Mouse (Mus musculus): ENCODE measurements at regions not wholly inside any gene's neighbourhood (a gene's known extent, or its start where the extent isn't known, plus 50 kb on each side); places are given as distances from the start of the nearest gene placed in this dataset.

GRCm38 (mm10) chr2:46443686-46444180 lies 1326.5 kb upstream of the Zeb2 start:
- no peak overlapping the region for H3K4me3 ChIP-seq (replicated peaks; ENCODE audit: low read length)
- H3K9me3 ChIP-seq (ENCODE audit: control insufficient read depth, low read length) = no peaks in the 10 kb centered on the region
- peaks cover 6% of the 10 kb centered on the region for H3K4me1 ChIP-seq (replicated peaks; ENCODE audit: control insufficient read depth, insufficient read depth, low read length)
- no peak overlapping the region; the same call in 1 of the 2 replicates for H3K9ac ChIP-seq (replicated peaks; ENCODE audit: low read depth, low read length)
- WGBS = 12% methylated on average over 5 of the region's 5 CpGs
- ATAC-seq = peak; percentile 82
- H3K27me3 ChIP-seq (replicated peaks; ENCODE audit: control insufficient read depth, insufficient read depth, low read length) = no peaks in the 10 kb centered on the region
- H3K27ac ChIP-seq (ENCODE audit: low read length) = no peak overlapping the region
- H3K36me3 ChIP-seq (ENCODE audit: control insufficient read depth, insufficient read depth) = no peaks in the 10 kb centered on the region
- peak overlapping the region; percentile 4; the same call in 1 of the 2 replicates for H3K4me2 ChIP-seq (ENCODE audit: low read length)

- 38% methylated on average over 6 of the region's 6 CpGs for WGBS
- Histone ChIP-seq H3K36me3 (ENCODE audit: control insufficient read depth, insufficient read depth) (no peaks in the 10 kb centered on the region), H3K4me3 (replicated peaks; ENCODE audit: low read length) (no peak overlapping the region), H3K27me3 (replicated peaks; ENCODE audit: control insufficient read depth, insufficient read depth, low read length) (no peaks in the 10 kb centered on the region), H3K27ac (ENCODE audit: low read length) (no peak overlapping the region), H3K9me3 (ENCODE audit: control insufficient read depth, low read length) (no peaks in the 10 kb centered on the region), H3K4me2 (ENCODE audit: low read length) (peak overlapping the region; percentile 4; the same call in 1 of the 2 replicates), H3K9ac (replicated peaks; ENCODE audit: low read depth, low read length) (no peak overlapping the region; the same call in 1 of the 2 replicates), H3K4me1 (replicated peaks; ENCODE audit: control insufficient read depth, insufficient read depth, low read length) (peaks cover 6% of the 10 kb centered on the region)
- ATAC-seq = peak; percentile 70
Measured at GRCm38 (mm10) chr2:46443061-46443685, 1326.0 kb upstream of the Zeb2 start.

- Histone ChIP-seq H3K4me3 (replicated peaks; ENCODE audit: low read length) (no peak overlapping the region), H3K4me2 (ENCODE audit: low read length) (no peak overlapping the region), H3K4me1 (replicated peaks; ENCODE audit: control insufficient read depth, insufficient read depth, low read length) (peaks cover 6% of the 10 kb centered on the region), H3K27ac (ENCODE audit: low read length) (no peak overlapping the region), H3K27me3 (replicated peaks; ENCODE audit: control insufficient read depth, insufficient read depth, low read length) (no peaks in the 10 kb centered on the region), H3K9me3 (ENCODE audit: control insufficient read depth, low read length) (no peaks in the 10 kb centered on the region), H3K36me3 (ENCODE audit: control insufficient read depth, insufficient read depth) (no peaks in the 10 kb centered on the region), H3K9ac (replicated peaks; ENCODE audit: low read depth, low read length) (no peak overlapping the region)
- WGBS = 71% methylated on average over 6 of the region's 6 CpGs
- ATAC-seq = no peak
Measured at GRCm38 (mm10) chr2:46442576-46442975, 1325.4 kb upstream of the Zeb2 start.

- no peaks in the 10 kb centered on the region for H3K36me3 ChIP-seq (ENCODE audit: control insufficient read depth, insufficient read depth)
- H3K27ac ChIP-seq (ENCODE audit: low read length) = no peak overlapping the region
- 86% methylated on average over 8 of the region's 8 CpGs for WGBS
- ATAC-seq = no peak
- no peaks in the 10 kb centered on the region for H3K27me3 ChIP-seq (replicated peaks; ENCODE audit: control insufficient read depth, insufficient read depth, low read length)
- no peak overlapping the region for H3K4me2 ChIP-seq (ENCODE audit: low read length)
- no peaks in the 10 kb centered on the region for H3K9me3 ChIP-seq (ENCODE audit: control insufficient read depth, low read length)
- H3K4me3 ChIP-seq (replicated peaks; ENCODE audit: low read length) = no peak overlapping the region
- peaks cover 6% of the 10 kb centered on the region for H3K4me1 ChIP-seq (replicated peaks; ENCODE audit: control insufficient read depth, insufficient read depth, low read length)
- H3K9ac ChIP-seq (replicated peaks; ENCODE audit: low read depth, low read length) = no peak overlapping the region
Measured at GRCm38 (mm10) chr2:46441927-46442326, 1324.7 kb upstream of the Zeb2 start.

GRCm38 (mm10) chr2:46441348-46441747 lies 1324.2 kb upstream of the Zeb2 start:
- Histone ChIP-seq H3K4me3 (replicated peaks; ENCODE audit: low read length) (no peak overlapping the region), H3K4me1 (replicated peaks; ENCODE audit: control insufficient read depth, insufficient read depth, low read length) (peaks cover 6% of the 10 kb centered on the region), H3K9ac (replicated peaks; ENCODE audit: low read depth, low read length) (no peak overlapping the region), H3K4me2 (ENCODE audit: low read length) (no peak overlapping the region), H3K36me3 (ENCODE audit: control insufficient read depth, insufficient read depth) (no peaks in the 10 kb centered on the region), H3K27ac (ENCODE audit: low read length) (no peak overlapping the region), H3K27me3 (replicated peaks; ENCODE audit: control insufficient read depth, insufficient read depth, low read length) (no peaks in the 10 kb centered on the region), H3K9me3 (ENCODE audit: control insufficient read depth, low read length) (no peaks in the 10 kb centered on the region)
- ATAC-seq = no peak
- 93% methylated on average over 5 of the region's 5 CpGs for WGBS

- no peak for ATAC-seq
- H3K4me3 ChIP-seq (replicated peaks; ENCODE audit: low read length) = no peak overlapping the region
- 83% methylated on average over 2 of the region's 2 CpGs for WGBS
Measured at GRCm38 (mm10) chr2:46440038-46440437, 1322.8 kb upstream of the Zeb2 start.

GRCm38 (mm10) chr2:46418281-46418680 lies 1301.1 kb upstream of the Zeb2 start:
- Histone ChIP-seq H3K36me3 (ENCODE audit: control insufficient read depth, insufficient read depth) (no peaks in the 10 kb centered on the region), H3K4me2 (ENCODE audit: low read length) (no peak overlapping the region), H3K9ac (replicated peaks; ENCODE audit: low read depth, low read length) (no peak overlapping the region), H3K4me1 (replicated peaks; ENCODE audit: control insufficient read depth, insufficient read depth, low read length) (no peaks in the 10 kb centered on the region), H3K27me3 (replicated peaks; ENCODE audit: control insufficient read depth, insufficient read depth, low read length) (no peaks in the 10 kb centered on the region), H3K9me3 (ENCODE audit: control insufficient read depth, low read length) (no peaks in the 10 kb centered on the region), H3K27ac (ENCODE audit: low read length) (no peak overlapping the region), H3K4me3 (replicated peaks; ENCODE audit: low read length) (no peak overlapping the region)
- 98% methylated on average over 1 of the region's 1 CpGs for WGBS
- ATAC-seq = no peak

More at GRCm38 (mm10) chr2:46440038-46440437, 1322.8 kb upstream of the Zeb2 start:
- no peaks in the 10 kb centered on the region for H3K36me3 ChIP-seq (ENCODE audit: control insufficient read depth, insufficient read depth)
- peaks cover 6% of the 10 kb centered on the region for H3K4me1 ChIP-seq (replicated peaks; ENCODE audit: control insufficient read depth, insufficient read depth, low read length)
- H3K9me3 ChIP-seq (ENCODE audit: control insufficient read depth, low read length) = no peaks in the 10 kb centered on the region
- H3K4me2 ChIP-seq (ENCODE audit: low read length) = no peak overlapping the region
- no peak overlapping the region for H3K27ac ChIP-seq (ENCODE audit: low read length)
- H3K9ac ChIP-seq (replicated peaks; ENCODE audit: low read depth, low read length) = no peak overlapping the region
- no peaks in the 10 kb centered on the region for H3K27me3 ChIP-seq (replicated peaks; ENCODE audit: control insufficient read depth, insufficient read depth, low read length)

- ATAC-seq = no peak
- no peaks in the 10 kb centered on the region for H3K27me3 ChIP-seq (replicated peaks; ENCODE audit: control insufficient read depth, insufficient read depth, low read length)
- no peaks in the 10 kb centered on the region for H3K36me3 ChIP-seq (ENCODE audit: control insufficient read depth, insufficient read depth)
- no peaks in the 10 kb centered on the region for H3K9me3 ChIP-seq (ENCODE audit: control insufficient read depth, low read length)
- H3K4me3 ChIP-seq (replicated peaks; ENCODE audit: low read length) = no peak overlapping the region
- WGBS = 86% methylated on average over 1 of the region's 1 CpGs
- no peak overlapping the region for H3K4me2 ChIP-seq (ENCODE audit: low read length)
- no peak overlapping the region for H3K27ac ChIP-seq (ENCODE audit: low read length)
- no peaks in the 10 kb centered on the region for H3K4me1 ChIP-seq (replicated peaks; ENCODE audit: control insufficient read depth, insufficient read depth, low read length)
- H3K9ac ChIP-seq (replicated peaks; ENCODE audit: low read depth, low read length) = no peak overlapping the region
Measured at GRCm38 (mm10) chr2:46402373-46403114, 1285.3 kb upstream of the Zeb2 start.

GRCm38 (mm10) chr2:46394161-46394560 lies 1277.0 kb upstream of the Zeb2 start:
- no peak overlapping the region for H3K27ac ChIP-seq (ENCODE audit: low read length)
- no peak for ATAC-seq
- 62% methylated on average over 2 of the region's 2 CpGs for WGBS
- no peaks in the 10 kb centered on the region for H3K27me3 ChIP-seq (replicated peaks; ENCODE audit: control insufficient read depth, insufficient read depth, low read length)
- H3K4me2 ChIP-seq (ENCODE audit: low read length) = no peak overlapping the region
- no peaks in the 10 kb centered on the region for H3K9me3 ChIP-seq (ENCODE audit: control insufficient read depth, low read length)
- H3K36me3 ChIP-seq (ENCODE audit: control insufficient read depth, insufficient read depth) = no peaks in the 10 kb centered on the region
- no peak overlapping the region for H3K4me3 ChIP-seq (replicated peaks; ENCODE audit: low read length)
- H3K4me1 ChIP-seq (replicated peaks; ENCODE audit: control insufficient read depth, insufficient read depth, low read length) = no peaks in the 10 kb centered on the region
- no peak overlapping the region for H3K9ac ChIP-seq (replicated peaks; ENCODE audit: low read depth, low read length)
